Comparison of ENCODE assay signal across 20 mouse cellular contexts in the genomic region with DNA sequence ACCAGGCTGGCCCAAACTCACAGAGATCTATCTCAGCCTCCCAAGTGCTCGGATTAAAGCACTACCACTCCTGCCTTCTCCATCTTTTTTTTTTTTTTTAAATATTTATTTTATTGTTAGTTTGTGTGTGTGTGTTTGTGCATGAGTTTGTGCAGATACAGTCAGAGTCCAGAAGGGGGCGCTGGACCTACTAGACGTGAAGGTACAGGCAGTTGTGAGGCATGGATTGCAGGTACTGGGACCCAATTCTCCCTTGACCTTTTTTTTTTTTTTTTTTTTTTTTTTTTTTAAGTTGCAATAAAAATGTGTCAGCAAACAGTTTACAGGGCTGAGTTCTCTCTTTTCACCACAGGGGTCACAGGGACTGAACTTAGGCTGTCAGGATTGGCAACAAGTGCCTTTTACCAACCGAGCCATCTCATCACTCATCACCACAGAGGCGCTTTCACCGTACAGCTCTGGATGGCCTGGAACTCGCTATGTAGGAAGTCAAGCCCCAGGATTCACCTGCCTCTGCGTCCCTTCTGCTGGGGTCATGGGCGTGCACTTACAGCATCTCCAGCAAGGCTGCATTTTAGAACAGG.
DNase-seq lines count a peak whose midpoint lies in the region; TF ChIP-seq lines count a peak whose summit lies in the region.
"Had no signal": no experiment of that assay in that cellular context is flagged by ENCODE, and none has a peak within 500 bp of the region (broad histone marks: within the 10 kb centered on the region; RNA-seq: fewer than 3 reads in every experiment).

No protein-coding gene starts in this region.

- H3K4me3 ChIP-seq in kidney, adult 2 months (ENCODE audit: insufficient read depth, low read depth, low read length): no peak overlapping the region
- H3K4me3 ChIP-seq in ES-E14 (ENCODE audit: insufficient read depth in 1 of 2, low read depth in 1 of 2, low read length in 2 of 2, poor library complexity in 1 of 2, severe bottlenecking in 1 of 2): peak overlapping the region in 1 of 2 experiments; percentile 28; a peak in 1 of 4 replicates
- H3K4me3 ChIP-seq: embryonic facial prominence, embryonic 13.5 days; erythroblast, embryonic 14.5 days; forebrain, embryonic 12.5 days; hindbrain, embryonic 15.5 days; kidney, embryonic 15.5 days; limb, embryonic 10.5 days; liver, embryonic 15.5 days had no signal

- WGBS in kidney, adult 2 months: 71% methylated on average over 9 of the region's 9 CpGs

- no peak for TF ChIP-seq POLR2A in kidney, adult 2 months (IDR thresholded peaks at IDR 0.05; ENCODE audit: low read depth, low read length)

- TF ChIP-seq CTCF in kidney, adult 2 months (conservative IDR thresholded peaks at IDR 0.05; ENCODE audit: insufficient read depth, insufficient read length, low read depth, low read length): 0 out of 2 replicates have a peak, but pooled peaks have one; percentile 2

- in situ Hi-C loops in ES-E14 (cut with MboI; ENCODE audit: low sequenced_read_pairs in 2 of 2, unreplicated experiment in 2 of 2): no loop called here

- no peaks in the 10 kb centered on the region for H3K9me3 ChIP-seq in ES-E14 (ENCODE audit: control insufficient read depth, insufficient read depth, low read depth, low read length)
- H3K9me3 ChIP-seq: embryonic facial prominence, embryonic 13.5 days; forebrain, embryonic 12.5 days; hindbrain, embryonic 15.5 days; kidney, embryonic 15.5 days; limb, embryonic 10.5 days; liver, embryonic 15.5 days had no signal

- H3K27ac ChIP-seq in kidney, adult 2 months (ENCODE audit: insufficient read depth, low read depth, low read length): no peak overlapping the region
- no peak overlapping the region for H3K27ac ChIP-seq in ES-E14 (ENCODE audit: insufficient read depth, low read depth, low read length, poor library complexity, severe bottlenecking)
- H3K27ac ChIP-seq: embryonic facial prominence, embryonic 13.5 days; forebrain, embryonic 12.5 days; hindbrain, embryonic 15.5 days; kidney, embryonic 15.5 days; limb, embryonic 10.5 days; liver, embryonic 15.5 days had no signal

- no peaks in the 10 kb centered on the region for H3K4me1 ChIP-seq in kidney, adult 2 months (ENCODE audit: control insufficient read depth, insufficient read depth, low read length)
- 0 out of 4 replicates have a peak, but pooled peaks cover 1 to 4% of the 10 kb centered on the region in 2 experiments for H3K4me1 ChIP-seq in ES-E14 (ENCODE audit: control insufficient read depth in 2 of 2, insufficient read depth in 2 of 2, low read length in 2 of 2, poor library complexity in 1 of 2)
- H3K4me1 ChIP-seq: hindbrain, embryonic 15.5 days; kidney, embryonic 15.5 days; liver, embryonic 15.5 days had no signal

- H3K27me3 ChIP-seq in kidney, adult 2 months (replicated peaks; ENCODE audit: control insufficient read depth, insufficient read depth, low read length): no peaks in the 10 kb centered on the region
- H3K27me3 ChIP-seq: embryonic facial prominence, embryonic 13.5 days; forebrain, embryonic 12.5 days; hindbrain, embryonic 15.5 days; kidney, embryonic 15.5 days; liver, embryonic 15.5 days had no signal

- no peaks in the 10 kb centered on the region for H3K36me3 ChIP-seq in kidney, adult 2 months (ENCODE audit: control insufficient read depth, insufficient read depth, low read length)
- H3K36me3 ChIP-seq in ES-E14 (ENCODE audit: control insufficient read depth, insufficient read depth, low read length, poor library complexity, severe bottlenecking): no peaks in the 10 kb centered on the region
- H3K36me3 ChIP-seq: embryonic facial prominence, embryonic 13.5 days; forebrain, embryonic 12.5 days; hindbrain, embryonic 15.5 days; kidney, embryonic 15.5 days; limb, embryonic 10.5 days; liver, embryonic 15.5 days had no signal

- no peak for DNase-seq in kidney, adult 2 months
- no peak for DNase-seq in kidney, adult 9 months
- DNase-seq in lung, postnatal 10 days: peak; percentile 49
- no peak for DNase-seq in lung, postnatal 25 days (ENCODE audit: low spot score)
- DNase-seq in ES-E14 (ENCODE audit: low read depth, low spot score): peak; percentile 49
- DNase-seq in cerebellum, adult 8-10 months: no peak
- DNase-seq in B cell, adult 2 months: no peak
- DNase-seq: adrenal gland, postnatal 10 days; cerebellum, adult 2 months; cerebellum, postnatal 36 days; embryo, embryonic 11 days; heart, postnatal 4 days; liver had no signal

- no peak overlapping the region for H3K9ac ChIP-seq in ES-E14 (ENCODE audit: insufficient read depth, low read depth, low read length, poor library complexity, severe bottlenecking)
- H3K9ac ChIP-seq: embryonic facial prominence, embryonic 13.5 days; forebrain, embryonic 12.5 days; hindbrain, embryonic 15.5 days; kidney, embryonic 15.5 days; liver, embryonic 15.5 days had no signal

TF ChIP-seq in ES-E14, 5 proteins besides CTCF, POLR2A, EP300 and RAD21:
- TF ChIP-seq HCFC1 (IDR thresholded peaks at IDR 0.05; ENCODE audit: borderline replicate concordance, insufficient read depth, low read length) (no peak), CHD2 (IDR thresholded peaks at IDR 0.05; ENCODE audit: low read depth, low read length) (no peak), MAFK (IDR thresholded peaks at IDR 0.05; ENCODE audit: insufficient read depth, low read depth, low read length) (no peak), ZNF384 (IDR thresholded peaks at IDR 0.05; ENCODE audit: low read depth, low read length) (peak; percentile 87), ZC3H11A (IDR thresholded peaks at IDR 0.05; ENCODE audit: borderline replicate concordance, low read depth, low read length) (no peak)

Comparison
In these comparisons a context has a peak if more than half of its experiments do, and no peak if none do; other contexts are left out.
1. DNase-seq: peak in lung, postnatal 10 days (single experiment) and ES-E14 (single experiment); none in kidney, adult 2 months (single experiment), kidney, adult 9 months (single experiment), lung, postnatal 25 days (single experiment), cerebellum, adult 8-10 months (single experiment) and B cell, adult 2 months (0 of 2).